Mouse (Mus musculus) spleen, adult 2 months (tissue): Measurements from ENCODE around the gene Tfap4.

Experiments
- CTCF ChIP-seq: fragments of 200-500 bp; IDR thresholded peaks from 2 replicates; pipeline ENCODE4 v1.5.1; 2011; ENCODE audit warnings: mild to moderate bottlenecking, inconsistent platforms; ENCODE audit not compliant: insufficient read depth, insufficient read length, insufficient replicate concordance; ENCODE audit errors: extremely low read depth
- POLR2A ChIP-seq: fragments of 200-500 bp; IDR thresholded peaks from 2 replicates; pipeline ENCODE4 v1.6.1; 2011; ENCODE audit warnings: low read depth, low read length, inconsistent platforms

DNA sequence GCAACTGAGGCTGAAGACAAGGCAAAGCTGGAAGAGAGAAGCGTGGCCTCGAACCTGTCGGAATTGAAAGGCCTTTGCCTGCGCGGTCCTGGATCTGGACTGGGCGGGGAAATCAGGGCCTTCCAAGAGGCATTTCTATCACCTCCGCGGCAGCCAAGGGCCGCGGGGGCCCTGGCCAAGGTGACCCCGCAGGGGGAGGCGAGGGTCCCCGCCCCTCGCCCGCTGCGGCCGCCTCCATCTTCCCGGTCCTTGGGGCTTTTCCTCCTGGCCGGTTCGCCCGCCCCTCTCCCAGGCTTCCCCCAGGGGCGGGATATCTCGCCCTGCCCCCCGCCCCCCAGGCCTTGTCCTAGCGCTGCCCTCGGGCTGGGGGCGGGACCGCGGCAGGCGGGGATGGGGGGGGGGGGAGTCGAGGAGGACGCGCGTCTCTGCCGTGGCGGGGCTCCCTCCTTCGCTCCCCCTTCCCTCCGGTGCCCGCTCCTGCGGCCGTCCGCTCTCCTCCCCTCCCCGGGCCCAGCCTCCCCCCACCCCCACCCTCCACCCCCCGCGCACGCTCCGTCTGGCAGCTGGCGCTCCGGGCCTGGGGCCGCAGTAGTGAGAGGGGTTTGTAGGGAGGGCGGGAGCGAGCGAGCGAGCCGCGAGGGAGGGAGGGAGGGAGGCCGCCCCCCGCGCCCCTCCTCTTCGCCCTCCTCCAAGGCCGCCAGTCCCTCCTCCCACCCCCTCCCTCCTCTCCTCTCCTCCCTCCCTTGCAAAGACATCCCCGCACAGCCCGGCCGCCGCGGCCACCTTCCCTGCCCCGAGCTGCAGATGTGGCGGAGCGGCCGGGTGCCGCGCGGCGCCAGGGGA, 34.5 kb upstream of the Tfap4 start, which contains the start of gene Glis2:
- TF ChIP-seq POLR2A, result no peak
- TF ChIP-seq CTCF, result no peak
